Mouse (Mus musculus) urinary bladder, postnatal 14 days (tissue): ENCODE measurements around the gene Smim24.

ENCODE experiments used
- DNase-seq: peaks from one replicate; pipeline ENCODE4 v3.0.0; 2021; ENCODE audit warnings: low spot score

Gene Smim24

DNA sequence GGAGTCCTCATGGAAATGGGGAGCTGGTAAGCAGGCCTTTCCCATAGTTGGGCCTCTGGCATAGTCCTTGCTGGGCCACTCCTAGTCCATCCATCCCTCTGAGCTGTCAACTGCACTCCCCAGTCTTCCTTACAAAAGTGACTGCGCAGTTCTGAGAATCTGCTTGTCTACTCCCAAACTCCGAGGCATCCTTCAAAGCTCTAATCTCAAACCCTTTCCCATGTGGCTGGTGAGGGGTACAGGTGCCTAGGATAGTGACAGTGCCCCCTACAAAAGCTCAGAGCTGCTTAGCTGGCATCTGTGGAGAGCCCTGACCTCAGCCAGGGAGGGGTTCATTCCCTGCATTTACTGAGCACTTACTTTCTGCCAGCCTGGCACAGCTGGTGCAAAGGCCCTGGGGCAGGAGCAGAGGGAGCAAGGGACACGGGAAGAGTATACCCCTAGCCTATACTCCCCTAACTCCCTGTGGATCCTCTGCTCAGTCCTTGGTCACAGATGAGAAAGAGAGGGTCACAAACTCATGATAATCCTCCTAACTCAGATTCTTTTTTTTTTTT, 29.9 kb downstream of the Smim24 start:
- no peak for DNase-seq

DNA sequence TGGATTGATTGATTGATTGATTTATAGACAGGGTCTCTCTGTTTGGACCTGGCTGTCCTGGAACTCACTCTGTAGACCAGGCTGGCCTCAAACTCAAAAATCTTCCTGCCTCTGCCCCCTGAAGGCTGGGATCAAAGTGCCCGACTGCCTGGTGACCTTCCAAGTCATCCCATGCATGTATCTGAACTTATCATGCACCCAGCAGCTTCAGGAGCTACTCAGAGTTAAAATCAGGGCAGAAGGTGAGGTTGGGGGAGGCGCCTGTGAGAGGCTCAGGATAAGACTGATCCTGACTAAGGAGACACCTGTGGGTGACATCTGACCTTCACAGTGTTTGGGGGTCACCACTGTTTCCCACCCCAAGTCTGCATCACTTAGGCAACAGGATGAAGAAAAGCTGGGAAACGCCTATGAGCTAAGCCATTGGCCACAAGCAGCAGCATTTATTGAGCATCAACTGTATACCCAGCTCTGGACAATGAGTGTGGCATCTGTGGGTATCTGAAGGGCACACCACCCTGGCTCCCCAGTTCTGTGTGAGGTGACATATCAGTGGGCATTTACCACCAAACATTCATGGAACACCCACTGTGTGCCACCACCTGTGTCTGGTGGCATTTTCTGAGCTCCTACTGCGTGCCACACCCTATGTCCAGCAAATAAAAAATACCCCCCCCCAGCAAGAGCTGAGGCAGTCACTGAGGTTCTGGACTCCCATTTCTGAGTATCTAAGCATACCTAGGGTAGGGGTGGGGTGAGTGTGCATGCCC, 30.8 kb downstream of the Smim24 start:
- no peak for DNase-seq

DNA sequence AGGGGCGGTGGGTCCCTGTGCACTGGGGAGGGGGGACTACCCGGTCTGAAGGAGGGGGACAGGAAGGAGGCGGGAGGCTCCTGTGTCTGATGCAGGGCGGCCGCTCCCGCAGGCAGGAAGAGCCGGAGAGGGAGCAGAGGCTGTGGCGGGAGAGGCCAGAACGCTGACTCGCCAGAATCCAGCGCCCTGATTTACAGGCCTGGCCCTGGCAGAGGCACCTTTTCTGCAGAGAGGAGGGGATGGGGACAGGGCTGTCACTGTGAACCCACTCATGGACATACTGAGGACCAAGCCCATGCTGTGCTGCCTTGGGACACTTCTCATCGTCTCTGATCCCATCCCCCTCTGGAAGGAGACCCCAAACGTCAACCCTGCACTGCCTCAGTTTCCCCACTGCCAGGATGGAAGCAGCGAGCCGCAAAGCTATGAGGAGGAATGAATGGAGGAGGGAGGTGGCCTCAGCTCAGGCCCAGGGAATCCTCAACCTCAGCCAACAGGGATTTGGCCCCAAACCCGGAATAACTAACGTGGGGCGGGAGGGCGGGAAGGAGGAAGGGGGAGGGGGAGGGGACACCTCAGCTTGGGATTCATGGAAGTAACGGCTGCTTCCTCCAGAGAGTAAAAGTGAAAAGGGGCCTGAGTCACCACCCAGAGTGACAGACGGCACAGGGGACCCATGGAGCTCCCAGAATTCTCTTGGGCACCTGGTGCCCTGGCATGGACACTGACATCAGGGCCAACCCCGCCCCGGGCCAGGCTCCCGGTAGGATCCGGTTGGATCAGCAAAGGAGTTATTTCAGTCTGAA, 31.6 kb downstream of the Smim24 start:
- DNase-seq = peak; percentile 57

DNA sequence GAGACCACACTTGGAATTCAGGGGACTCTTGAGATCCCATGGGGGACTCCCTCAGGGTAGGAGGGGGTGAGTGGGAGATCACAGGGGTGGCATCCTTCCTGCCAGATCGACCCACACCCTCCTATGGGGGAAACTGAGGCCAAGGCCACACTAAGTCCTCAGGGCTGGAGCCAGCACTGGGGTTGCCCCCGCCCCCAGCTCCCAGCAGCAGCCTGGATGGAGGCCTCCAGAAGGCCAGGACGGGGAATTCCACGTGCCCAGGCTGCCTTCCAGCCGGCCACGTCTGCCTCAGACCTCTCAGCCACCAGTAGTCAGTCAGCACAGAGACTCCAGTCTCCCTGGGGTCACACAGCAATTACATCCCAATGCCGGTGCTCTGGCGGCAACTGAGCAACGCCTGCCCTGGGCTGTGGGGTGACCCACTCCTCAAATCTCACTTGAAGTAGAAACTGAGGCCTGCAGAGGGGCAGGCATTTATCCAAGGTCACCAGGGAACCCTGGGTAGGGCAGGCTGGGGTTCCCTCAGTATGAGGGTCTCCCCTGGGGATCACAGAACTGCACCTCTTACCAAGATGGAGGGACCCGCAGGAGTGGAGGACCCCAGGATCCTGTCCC, 32.5 kb downstream of the Smim24 start:
- DNase-seq = peak; percentile 29

DNA sequence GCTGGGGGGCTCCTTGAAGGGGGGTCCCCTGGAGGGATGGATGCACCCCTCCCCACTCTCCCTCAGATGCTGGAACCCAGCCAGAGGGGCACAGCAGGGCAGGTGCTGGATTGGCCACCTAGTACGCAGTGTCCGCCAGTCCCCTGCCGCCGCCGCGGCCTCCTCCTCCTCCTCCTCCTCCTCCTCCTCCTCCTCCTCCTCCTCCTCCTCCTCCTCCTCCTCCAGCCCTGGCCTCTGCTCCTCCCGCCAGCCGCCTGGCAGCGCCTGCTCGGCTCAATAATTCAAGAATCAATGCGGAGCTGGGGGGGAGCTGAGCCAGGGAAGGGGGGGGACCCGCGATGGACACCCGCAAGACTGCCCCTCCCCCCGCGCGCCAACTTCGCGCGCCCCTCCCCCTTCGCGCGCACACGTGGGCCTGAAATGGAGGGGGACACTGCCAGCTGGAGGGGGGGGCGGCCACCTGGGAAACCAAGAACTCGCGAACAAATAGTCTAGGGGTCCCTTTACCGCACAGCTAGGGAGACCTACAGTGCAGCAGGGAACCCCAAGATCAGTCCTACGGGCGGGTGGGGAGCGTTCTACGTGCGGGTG, 33.3 kb downstream of the Smim24 start:
- DNase-seq = peak; percentile 27

DNA sequence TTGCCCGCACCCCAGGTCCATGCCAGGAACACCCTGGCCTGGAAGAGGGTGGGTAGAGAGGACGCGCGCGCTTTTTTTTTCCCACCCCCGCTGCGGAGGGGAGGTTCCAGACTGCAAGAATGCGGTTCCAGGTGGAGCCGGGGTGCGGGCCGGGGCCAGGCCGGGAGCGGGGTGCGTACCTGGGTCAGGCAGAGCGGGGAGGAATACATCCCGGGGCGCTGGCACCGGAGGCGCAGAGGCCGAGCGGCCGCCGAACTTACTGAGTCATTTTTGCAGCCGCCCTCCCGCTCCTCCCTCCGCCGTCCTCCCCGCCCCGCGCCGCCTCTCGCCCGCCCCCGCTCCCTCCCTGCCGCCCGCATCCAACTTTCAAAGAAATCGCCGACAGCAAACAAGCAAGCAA, 34.0 kb downstream of the Smim24 start:
- DNase-seq = peak; percentile 79

DNA sequence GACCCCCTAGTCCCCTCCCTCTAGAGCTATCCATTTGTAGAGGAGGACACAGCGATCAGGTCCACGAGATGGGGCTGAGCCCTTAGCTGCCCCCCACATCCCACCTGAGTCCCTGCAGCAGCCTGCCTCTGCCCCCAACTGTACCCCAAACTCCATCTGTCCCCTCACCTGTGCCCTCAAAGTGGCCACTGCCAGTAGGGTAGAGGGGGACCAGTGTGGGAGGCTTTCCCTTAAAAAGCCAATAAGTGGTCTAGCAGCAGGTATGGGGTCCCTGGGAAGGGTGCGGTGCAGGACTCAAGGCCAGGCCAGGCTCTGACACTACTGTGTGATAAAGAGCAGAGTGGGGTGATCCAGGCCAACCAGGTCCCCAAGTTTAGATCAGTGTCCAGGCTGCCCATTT, 34.5 kb downstream of the Smim24 start:
- no peak for DNase-seq

DNA sequence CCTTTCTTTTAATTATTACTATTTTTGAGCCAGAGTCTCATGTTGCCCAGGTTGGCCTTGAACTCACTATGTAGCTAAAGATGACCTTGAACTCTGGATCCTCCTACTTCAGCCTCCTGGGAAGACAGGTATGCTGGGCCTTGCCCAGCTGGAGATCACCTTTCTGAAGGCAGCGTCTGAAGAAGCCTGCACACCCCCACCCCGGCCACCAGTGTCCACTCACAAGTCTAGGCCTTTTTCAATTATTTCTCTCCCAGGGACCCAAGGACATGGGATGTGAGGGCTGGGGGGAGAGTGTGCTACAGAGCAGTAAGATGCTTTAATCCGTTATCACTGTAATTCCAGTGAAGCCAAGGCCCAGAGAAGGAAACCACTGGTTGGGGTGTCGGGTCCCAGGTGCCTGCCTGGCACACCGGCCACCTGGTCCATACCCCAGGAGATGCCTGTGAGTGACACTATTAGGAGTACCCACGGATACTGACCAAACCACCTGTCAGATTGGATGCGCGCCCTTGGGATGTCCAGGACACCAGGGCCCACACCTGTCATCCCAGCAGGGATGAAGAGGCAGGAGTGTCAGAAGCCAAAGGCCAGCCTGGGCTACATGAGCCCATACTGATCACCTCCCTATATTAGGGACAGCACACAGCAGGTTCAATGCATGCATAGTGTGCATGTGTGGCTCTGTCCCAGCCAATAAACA, 35.1 kb downstream of the Smim24 start:
- DNase-seq = peak; percentile 5

DNA sequence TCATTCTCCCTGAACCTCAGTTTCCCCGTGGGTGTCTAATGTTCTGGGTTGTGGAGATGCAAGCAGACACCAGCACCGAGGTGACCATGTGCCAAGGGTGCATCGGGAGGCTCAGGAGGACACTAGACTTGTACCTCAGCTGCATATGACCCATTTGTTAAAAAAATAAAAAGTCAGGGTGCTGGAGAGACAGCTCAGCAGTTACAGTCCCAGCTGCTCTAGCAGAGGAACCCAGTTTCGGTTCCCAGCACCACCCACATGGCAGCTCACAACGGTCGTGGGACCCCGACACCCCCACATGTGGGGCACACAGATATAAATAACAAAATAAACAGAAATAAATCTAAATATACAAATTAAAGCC, 35.6 kb downstream of the Smim24 start:
- no peak for DNase-seq

DNA sequence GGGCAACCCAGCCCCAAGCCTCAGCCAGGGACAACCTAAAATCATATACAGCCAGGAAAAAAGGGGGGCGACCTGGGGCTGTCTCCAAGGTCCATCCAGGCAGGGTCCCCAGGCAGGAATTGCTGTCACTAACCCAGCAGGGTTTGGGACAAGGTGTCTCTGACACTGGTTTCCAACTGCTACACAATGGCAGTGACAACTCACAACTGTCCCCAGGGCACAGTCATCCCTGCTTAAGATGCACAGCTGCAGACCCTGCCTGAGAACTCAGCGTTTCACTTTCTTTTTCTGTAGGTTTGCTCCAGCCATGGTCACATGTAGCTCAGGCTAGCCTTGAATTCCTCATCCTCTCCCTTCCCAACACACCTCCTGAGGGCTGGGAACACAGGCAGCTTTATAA, 36.2 kb downstream of the Smim24 start:
- DNase-seq = no peak

DNA sequence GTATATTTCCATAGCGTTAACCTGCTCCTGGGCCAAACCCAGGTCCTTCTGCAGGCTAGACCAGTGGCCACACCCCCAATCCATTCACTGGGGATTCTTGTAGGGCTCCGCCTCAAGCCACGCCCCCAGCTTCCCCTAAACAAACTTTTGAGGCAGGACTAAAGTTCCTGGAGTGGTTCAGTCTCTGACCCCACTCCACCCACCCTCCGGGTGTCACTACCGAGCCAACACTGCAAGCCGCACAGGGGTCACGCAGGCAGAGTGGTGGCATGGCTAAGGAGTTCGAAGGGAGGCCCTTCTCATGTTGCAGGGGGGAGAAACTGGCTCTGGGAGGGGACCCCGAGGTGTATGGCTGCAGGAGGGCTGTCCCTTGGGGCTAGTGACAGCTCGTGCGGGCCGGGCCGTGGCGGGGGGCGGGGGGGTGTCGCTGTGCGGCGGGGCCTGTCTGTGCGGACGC, 36.8 kb downstream of the Smim24 start:
- DNase-seq = peak; percentile 91

DNA sequence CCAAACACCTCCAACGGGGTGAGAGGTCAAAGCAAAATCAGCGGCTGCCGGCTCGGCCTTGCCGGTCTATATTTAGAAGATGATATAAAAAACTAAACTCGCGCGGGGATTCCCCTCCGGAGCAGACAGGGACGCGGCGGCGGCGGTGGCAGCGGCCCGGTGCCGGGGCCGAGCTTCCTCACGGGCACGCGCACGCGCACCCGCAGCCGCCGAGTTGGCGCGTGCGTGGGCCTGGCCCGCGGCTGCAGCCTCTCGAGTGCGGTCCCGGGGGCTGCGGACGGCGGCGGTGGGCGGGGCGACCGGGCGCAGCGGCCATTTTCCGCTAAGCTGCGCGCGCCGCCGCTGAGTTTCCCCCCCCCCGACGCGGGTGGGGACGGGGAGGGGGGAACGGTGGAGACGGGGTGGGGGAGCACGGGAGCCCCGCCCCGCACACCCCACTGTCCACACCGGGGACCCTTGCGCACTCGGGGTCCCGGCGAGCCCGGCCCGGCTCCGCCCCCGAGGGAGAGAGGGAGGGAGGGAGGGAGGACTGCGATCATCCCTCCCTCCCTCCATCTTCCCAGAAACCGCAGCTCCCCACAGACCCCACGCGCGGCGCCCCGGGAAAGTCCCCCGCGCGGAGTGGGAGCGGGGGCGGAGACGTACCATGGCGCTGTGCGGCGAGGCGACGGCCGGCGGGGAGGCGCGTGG, 37.4 kb downstream of the Smim24 start:
- peak; percentile 74 for DNase-seq

DNA sequence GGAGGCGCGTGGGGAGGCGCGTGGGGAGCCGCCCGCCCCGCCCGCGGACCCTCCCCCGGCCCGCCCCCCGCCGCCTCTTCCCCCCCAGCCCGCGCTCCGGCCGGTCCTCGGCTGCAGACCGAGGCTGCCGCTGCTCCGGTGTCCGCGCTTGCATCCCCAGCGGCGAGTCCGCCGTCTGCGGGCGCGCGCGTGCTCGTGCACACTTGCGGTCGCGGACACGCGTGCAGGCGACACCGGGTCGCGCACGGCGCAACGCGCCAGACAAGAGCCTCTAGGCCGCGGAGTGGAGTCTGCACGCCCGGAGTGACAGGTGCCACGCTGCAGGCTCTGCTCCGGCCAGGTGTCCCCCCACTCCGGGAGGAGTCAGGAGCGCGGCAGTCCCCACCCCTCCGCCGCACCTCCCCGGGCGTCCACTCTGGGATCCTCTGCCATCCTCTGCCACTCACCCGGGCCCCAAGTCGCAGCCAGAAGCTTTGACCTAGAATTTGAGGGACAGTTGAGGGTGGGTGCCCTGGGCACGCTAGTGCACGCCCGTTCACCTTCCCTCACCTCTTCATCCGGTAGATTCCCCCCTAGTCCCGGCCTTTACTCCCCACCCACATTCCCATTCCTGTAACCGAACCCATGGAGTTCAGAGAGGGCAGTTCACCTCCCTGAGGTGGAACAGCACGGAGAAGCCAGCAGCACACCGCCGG, 38.1 kb downstream of the Smim24 start:
- DNase-seq = peak; percentile 52

DNA sequence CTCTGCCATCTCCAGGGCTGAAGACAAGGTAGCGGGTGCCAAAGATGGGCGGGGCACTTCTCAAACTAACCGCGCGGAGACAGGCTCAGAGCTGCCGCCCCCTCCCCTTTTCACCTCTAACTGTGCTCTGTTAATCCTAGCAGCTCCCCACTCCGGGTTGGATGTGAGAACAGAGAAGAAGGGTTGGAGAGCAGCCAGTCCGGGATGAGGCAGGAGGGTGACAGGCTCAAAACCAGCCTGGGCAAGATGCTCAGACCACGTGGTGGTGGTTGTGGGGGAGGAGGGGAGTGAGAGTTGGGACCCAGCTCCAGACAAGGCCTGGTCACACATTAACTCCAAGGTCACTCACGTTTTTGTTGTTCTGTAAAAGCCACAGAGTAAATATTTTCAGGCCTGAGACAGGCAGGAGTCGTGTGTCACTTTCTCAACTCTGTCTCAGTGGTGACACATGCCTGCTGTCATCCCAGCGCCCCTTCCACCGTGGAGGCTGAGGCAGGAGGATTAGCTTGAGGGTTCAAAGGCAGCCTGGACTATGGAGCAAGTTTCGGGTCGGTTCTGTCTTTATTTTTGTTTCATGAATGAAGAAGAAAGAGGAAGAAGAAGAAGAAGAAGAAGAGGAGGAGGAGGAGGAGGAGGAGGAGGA, 38.8 kb downstream of the Smim24 start:
- peak; percentile 24 for DNase-seq

DNA sequence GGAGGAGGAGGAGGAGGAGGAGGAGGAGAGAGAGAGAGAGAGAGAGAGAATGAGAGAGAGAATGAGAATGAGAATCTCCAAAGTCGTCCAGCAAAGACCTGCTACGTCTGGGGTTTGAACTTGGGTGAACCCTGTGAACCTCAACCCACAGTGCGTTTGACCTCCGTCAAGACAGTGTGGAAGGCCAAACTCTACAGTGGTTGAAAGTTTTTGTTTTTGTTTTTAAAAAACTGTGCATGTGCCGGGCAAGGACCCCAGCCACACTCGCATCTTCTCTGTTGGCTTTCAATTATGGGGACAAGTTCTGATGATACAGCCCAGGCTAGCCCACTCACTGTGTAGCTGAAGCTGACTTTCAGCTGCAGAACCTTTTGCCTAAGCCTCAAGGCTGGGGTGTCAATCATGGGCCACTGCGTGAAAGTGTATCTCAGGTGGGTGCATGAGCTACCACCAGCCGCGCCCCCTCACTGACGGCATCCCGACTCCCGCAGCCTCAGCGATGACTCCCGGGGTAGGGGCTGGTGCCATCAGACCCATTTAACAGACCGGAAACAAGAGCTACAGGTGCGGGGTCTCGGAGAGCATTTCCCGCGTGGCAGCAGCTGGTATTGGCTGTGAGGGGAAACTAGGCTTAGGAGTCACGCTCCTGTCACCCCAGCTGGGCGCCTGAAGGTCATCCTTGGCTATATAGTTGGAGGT, 39.5 kb downstream of the Smim24 start:
- peak; percentile 25 for DNase-seq

DNA sequence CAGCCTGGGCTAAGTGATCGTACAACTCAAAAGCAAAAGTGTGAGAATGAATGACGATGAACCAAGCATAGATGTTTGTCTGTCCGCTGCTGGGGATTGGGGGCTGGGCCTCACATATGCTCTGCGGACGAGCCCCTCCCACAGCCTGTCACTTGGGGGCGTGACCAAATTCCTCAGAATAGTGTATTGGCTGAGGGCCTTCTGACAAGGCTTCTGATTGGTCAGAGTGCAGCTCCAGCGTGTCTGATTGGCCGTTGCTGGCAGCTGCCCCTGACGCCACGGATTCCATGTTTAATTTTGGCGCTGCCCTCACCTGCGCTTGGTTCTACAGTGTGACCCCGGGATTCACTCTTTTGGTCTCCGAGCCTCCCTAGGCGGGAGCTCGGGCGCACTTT, 40.0 kb downstream of the Smim24 start:
- peak; percentile 94 for DNase-seq

DNA sequence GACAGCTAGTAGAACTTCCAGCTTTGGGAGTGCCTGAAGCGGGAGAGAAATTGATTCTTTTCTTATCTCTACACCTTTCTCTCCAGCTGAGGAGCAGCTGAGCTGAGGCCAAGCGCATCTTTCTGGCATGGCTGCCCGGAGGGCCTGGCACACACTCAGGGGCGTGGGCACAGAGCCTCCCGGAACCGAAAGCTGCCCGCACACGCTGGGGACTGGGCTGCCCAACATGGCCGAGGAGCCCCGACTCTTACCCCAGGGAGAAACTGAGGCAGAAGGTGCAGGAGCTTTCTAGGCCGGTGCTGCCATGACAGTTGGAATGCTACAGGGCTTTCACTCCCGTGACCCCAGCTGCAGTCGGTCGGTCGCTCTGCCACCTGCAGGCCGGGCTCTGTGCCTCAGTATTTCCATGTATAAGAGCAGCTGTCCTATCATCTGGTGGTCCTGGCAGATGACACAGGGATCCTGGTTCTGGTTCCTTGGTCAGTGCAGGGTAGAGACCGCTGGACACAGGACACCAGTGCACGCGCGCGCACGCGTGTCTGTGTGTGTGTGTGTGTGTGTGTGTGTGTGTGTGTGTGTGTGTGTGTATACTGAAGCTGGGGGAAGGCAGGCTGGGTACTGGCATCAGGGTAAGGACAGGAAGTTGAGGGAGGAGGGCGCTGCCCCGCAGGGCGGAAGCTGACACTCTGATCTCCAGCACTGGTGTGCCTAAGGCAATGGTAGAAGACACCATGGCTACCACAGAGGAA, 40.9 kb downstream of the Smim24 start:
- peak; percentile 16 for DNase-seq
